Mouse (Mus musculus): ENCODE results near the gene 1810049J17Rik. TPM values are rescaled to one million over a fixed set of nuclear protein-coding genes. Genes with fewer than 3 reads are reported as not detected.
A peak's percentile ranks its signal among the peaks of the same experiment; 100 is the strongest.

1810049J17Rik gene
- not detected in 2 replicates for total RNA-seq (2014; rRNA removed)
- polyA plus RNA-seq (2012; rRNA removed) = not detected in 2 replicates

GRCm38 (mm10) chr15:12321788-12322621 is at the start of gene 1810049J17Rik:
TSS of gene 1810049J17Rik (minus strand) at chr15:12321899.
- Histone ChIP-seq H3K4me1 (ENCODE audit: control insufficient read depth, insufficient read depth, low read length) (peaks cover 13% of the 10 kb centered on the region), H3K27ac (replicated peaks; ENCODE audit: insufficient read depth, low read depth, low read length) (peak within 1 kb of the TSS; percentile 94), H3K4me3 (ENCODE audit: insufficient read depth, low read depth, low read length) (peak within 1 kb of the TSS; percentile 93), H3K79me2 (ENCODE audit: control insufficient read depth, insufficient read depth, low read length) (peaks cover 32% of the 10 kb centered on the region), H3K9ac (ENCODE audit: low read depth, low read length) (peak within 1 kb of the TSS; percentile 98), H3K36me3 (ENCODE audit: control insufficient read depth, insufficient read depth, low read length) (no peaks in the 10 kb centered on the region), H3K27me3 (ENCODE audit: control insufficient read depth, insufficient read depth, low read length) (no peaks in the 10 kb centered on the region)
- no peak for TF ChIP-seq POLR2A (IDR thresholded peaks at IDR 0.05; ENCODE audit: extremely low read depth, insufficient read depth, low read length)
- TF ChIP-seq CTCF (IDR thresholded peaks at IDR 0.05; ENCODE audit: low read depth, low read length) = no peak
- WGBS = under 1% methylated on average over 67 of the region's 70 CpGs
- DNase-seq (ENCODE audit: extremely low read depth, low read depth, low spot score) = peak; percentile 47

GRCm38 (mm10) chr15:12371183-12371582 is 49.5 kb upstream of the 1810049J17Rik start:
- peaks cover 6% of the 10 kb centered on the region for H3K4me1 ChIP-seq (ENCODE audit: control insufficient read depth, insufficient read depth, low read length)
- TF ChIP-seq CTCF (IDR thresholded peaks at IDR 0.05; ENCODE audit: low read depth, low read length) (peak; percentile 75), POLR2A (IDR thresholded peaks at IDR 0.05; ENCODE audit: extremely low read depth, insufficient read depth, low read length) (no peak)
- H3K9ac ChIP-seq (ENCODE audit: low read depth, low read length) = no peak overlapping the region
- H3K27ac ChIP-seq (replicated peaks; ENCODE audit: insufficient read depth, low read depth, low read length) = no peak overlapping the region
- no peaks in the 10 kb centered on the region for H3K27me3 ChIP-seq (ENCODE audit: control insufficient read depth, insufficient read depth, low read length)
- WGBS = 4% methylated on average over 8 of the region's 8 CpGs
- no peaks in the 10 kb centered on the region for H3K79me2 ChIP-seq (ENCODE audit: control insufficient read depth, insufficient read depth, low read length)
- H3K36me3 ChIP-seq (ENCODE audit: control insufficient read depth, insufficient read depth, low read length) = no peaks in the 10 kb centered on the region
- H3K4me3 ChIP-seq (ENCODE audit: insufficient read depth, low read depth, low read length) = no peak overlapping the region
- DNase-seq (ENCODE audit: extremely low read depth, low read depth, low spot score) = peak; percentile 66

- TF ChIP-seq POLR2A (IDR thresholded peaks at IDR 0.05; ENCODE audit: extremely low read depth, insufficient read depth, low read length) (no peak), CTCF (IDR thresholded peaks at IDR 0.05; ENCODE audit: low read depth, low read length) (no peak)
- 95% methylated on average over 3 of the region's 3 CpGs for WGBS
- H3K27me3 ChIP-seq (ENCODE audit: control insufficient read depth, insufficient read depth, low read length) = no peaks in the 10 kb centered on the region
- H3K27ac ChIP-seq (replicated peaks; ENCODE audit: insufficient read depth, low read depth, low read length) = no peak overlapping the region
- no peaks in the 10 kb centered on the region for H3K79me2 ChIP-seq (ENCODE audit: control insufficient read depth, insufficient read depth, low read length)
- H3K4me3 ChIP-seq (ENCODE audit: insufficient read depth, low read depth, low read length) = no peak overlapping the region
- H3K36me3 ChIP-seq (ENCODE audit: control insufficient read depth, insufficient read depth, low read length) = no peaks in the 10 kb centered on the region
- DNase-seq (ENCODE audit: extremely low read depth, low read depth, low spot score) = no peak
- peaks cover 9% of the 10 kb centered on the region; the same call in 1 of the 2 replicates for H3K4me1 ChIP-seq (ENCODE audit: control insufficient read depth, insufficient read depth, low read length)
- H3K9ac ChIP-seq (ENCODE audit: low read depth, low read length) = no peak overlapping the region
Measured at GRCm38 (mm10) chr15:12370096-12370495, 48.4 kb upstream of the 1810049J17Rik start.

- TF ChIP-seq CTCF (IDR thresholded peaks at IDR 0.05; ENCODE audit: low read depth, low read length) = no peak
- TF ChIP-seq POLR2A (IDR thresholded peaks at IDR 0.05; ENCODE audit: extremely low read depth, insufficient read depth, low read length) = no peak
- Histone ChIP-seq H3K27me3 (ENCODE audit: control insufficient read depth, insufficient read depth, low read length) (no peaks in the 10 kb centered on the region), H3K4me3 (ENCODE audit: insufficient read depth, low read depth, low read length) (no peak overlapping the region), H3K36me3 (ENCODE audit: control insufficient read depth, insufficient read depth, low read length) (no peaks in the 10 kb centered on the region), H3K79me2 (ENCODE audit: control insufficient read depth, insufficient read depth, low read length) (no peaks in the 10 kb centered on the region), H3K27ac (replicated peaks; ENCODE audit: insufficient read depth, low read depth, low read length) (no peak overlapping the region), H3K9ac (ENCODE audit: low read depth, low read length) (no peak overlapping the region), H3K4me1 (ENCODE audit: control insufficient read depth, insufficient read depth, low read length) (peaks cover 9% of the 10 kb centered on the region; the same call in 1 of the 2 replicates)
- no peak for DNase-seq (ENCODE audit: extremely low read depth, low read depth, low spot score)
- 89% methylated on average over 4 of the region's 4 CpGs for WGBS
Measured at GRCm38 (mm10) chr15:12368850-12369249, 47.2 kb upstream of the 1810049J17Rik start.

- Histone ChIP-seq H3K79me2 (ENCODE audit: control insufficient read depth, insufficient read depth, low read length) (no peaks in the 10 kb centered on the region), H3K4me1 (ENCODE audit: control insufficient read depth, insufficient read depth, low read length) (peaks cover 9% of the 10 kb centered on the region; the same call in 1 of the 2 replicates), H3K27me3 (ENCODE audit: control insufficient read depth, insufficient read depth, low read length) (no peaks in the 10 kb centered on the region), H3K4me3 (ENCODE audit: insufficient read depth, low read depth, low read length) (no peak overlapping the region), H3K36me3 (ENCODE audit: control insufficient read depth, insufficient read depth, low read length) (no peaks in the 10 kb centered on the region), H3K27ac (replicated peaks; ENCODE audit: insufficient read depth, low read depth, low read length) (no peak overlapping the region), H3K9ac (ENCODE audit: low read depth, low read length) (no peak overlapping the region)
- TF ChIP-seq POLR2A (IDR thresholded peaks at IDR 0.05; ENCODE audit: extremely low read depth, insufficient read depth, low read length) (no peak), CTCF (IDR thresholded peaks at IDR 0.05; ENCODE audit: low read depth, low read length) (no peak)
- no peak for DNase-seq (ENCODE audit: extremely low read depth, low read depth, low spot score)
- WGBS = 93% methylated on average over 11 of the region's 11 CpGs
Measured at GRCm38 (mm10) chr15:12368357-12368756, 46.7 kb upstream of the 1810049J17Rik start.

Data from liver, adult 2 months (tissue).